ENCODE assay signal across 17 mouse cellular contexts in genomic region chr13:97388851-97389479, GRCm38 (mm10).
DNase-seq lines count a peak whose midpoint lies in the region; ATAC-seq and TF ChIP-seq lines count a peak whose summit lies in the region.
"Had no signal": no experiment of that assay in that cellular context is flagged by ENCODE, and none has a peak within 500 bp of the region (broad histone marks: within the 10 kb centered on the region; RNA-seq: fewer than 3 reads in every experiment).

No protein-coding gene starts in this region.

- TF ChIP-seq CTCF in midbrain, postnatal 0 days (IDR thresholded peaks at IDR 0.05): no peak
- no peak for TF ChIP-seq CTCF in brain, embryonic 14.5 days (IDR thresholded peaks at IDR 0.05; ENCODE audit: borderline replicate concordance, extremely low read depth, insufficient read depth, insufficient read length)

- peaks cover 17% of the 10 kb centered on the region for H3K4me1 ChIP-seq in forebrain, embryonic 10.5 days
- peaks cover 14% of the 10 kb centered on the region for H3K4me1 ChIP-seq in forebrain, embryonic 15.5 days
- peaks cover 20% of the 10 kb centered on the region for H3K4me1 ChIP-seq in hindbrain, embryonic 10.5 days (replicated peaks)
- H3K4me1 ChIP-seq in hindbrain, embryonic 11.5 days (replicated peaks; ENCODE audit: control insufficient read depth, insufficient read depth, low read length): peaks cover 3% of the 10 kb centered on the region; the same call in 1 of the 2 replicates
- peaks cover 12% of the 10 kb centered on the region for H3K4me1 ChIP-seq in midbrain, embryonic 10.5 days
- no peaks in the 10 kb centered on the region; the same call in 1 of the 2 replicates for H3K4me1 ChIP-seq in midbrain, postnatal 0 days (ENCODE audit: insufficient read depth, low read length)

- H3K27ac ChIP-seq in forebrain, embryonic 10.5 days: peak overlapping the region; percentile 56
- no peak overlapping the region for H3K27ac ChIP-seq in forebrain, embryonic 15.5 days (replicated peaks)
- peak overlapping the region; percentile 47; the same call in 1 of the 2 replicates for H3K27ac ChIP-seq in hindbrain, embryonic 10.5 days
- no peak overlapping the region for H3K27ac ChIP-seq in hindbrain, embryonic 11.5 days (ENCODE audit: low read depth, low read length)
- H3K27ac ChIP-seq in midbrain, embryonic 10.5 days (replicated peaks): 0 out of 2 replicates have a peak overlapping the region, but pooled peaks have one; percentile 7
- no peak overlapping the region for H3K27ac ChIP-seq in midbrain, postnatal 0 days (ENCODE audit: low read depth, low read length)
- H3K27ac ChIP-seq: gastrocnemius, adult 2 months; hindbrain, embryonic 15.5 days; neural tube, embryonic 12.5 days had no signal

- ATAC-seq in forebrain, embryonic 15.5 days (replicated peaks): no peak
- no peak for ATAC-seq in hindbrain, embryonic 11.5 days (ENCODE audit: low FRiP score)
- ATAC-seq in midbrain, postnatal 0 days (ENCODE audit: low FRiP score): no peak
- ATAC-seq: forebrain, postnatal 0 days; intestine, postnatal 0 days had no signal

- H3K36me3 ChIP-seq in forebrain, embryonic 10.5 days (replicated peaks): no peaks in the 10 kb centered on the region
- H3K36me3 ChIP-seq in forebrain, embryonic 15.5 days: no peaks in the 10 kb centered on the region
- H3K36me3 ChIP-seq in hindbrain, embryonic 10.5 days: no peaks in the 10 kb centered on the region
- H3K36me3 ChIP-seq in hindbrain, embryonic 11.5 days (ENCODE audit: control insufficient read depth, insufficient read depth, low read length): no peaks in the 10 kb centered on the region
- no peaks in the 10 kb centered on the region for H3K36me3 ChIP-seq in midbrain, embryonic 10.5 days
- no peaks in the 10 kb centered on the region for H3K36me3 ChIP-seq in midbrain, postnatal 0 days (ENCODE audit: insufficient read depth, low read length)
- H3K36me3 ChIP-seq: hindbrain, embryonic 15.5 days; neural tube, embryonic 12.5 days had no signal

- no peak overlapping the region for H3K9ac ChIP-seq in forebrain, embryonic 15.5 days (replicated peaks)
- H3K9ac ChIP-seq in hindbrain, embryonic 11.5 days (ENCODE audit: low read depth, low read length): no peak overlapping the region
- H3K9ac ChIP-seq in midbrain, postnatal 0 days (replicated peaks; ENCODE audit: low read length, poor library complexity, severe bottlenecking): no peak overlapping the region
- H3K9ac ChIP-seq: forebrain, postnatal 0 days; hindbrain, embryonic 15.5 days; neural tube, embryonic 12.5 days had no signal

- DNase-seq in forebrain, embryonic 10.5 days (ENCODE audit: extremely low spot score, low spot score): no peak
- no peak for DNase-seq in hindbrain, embryonic 10.5 days (ENCODE audit: low spot score)
- no peak for DNase-seq in hindbrain, embryonic 11.5 days (ENCODE audit: low spot score)
- DNase-seq in midbrain, embryonic 10.5 days (ENCODE audit: low spot score): no peak
- DNase-seq in midbrain, postnatal 0 days (ENCODE audit: low spot score): no peak
- peak; percentile 9 for DNase-seq in brain, embryonic 14.5 days (ENCODE audit: low read depth)
- no peak for DNase-seq in kidney, adult 9 months
- DNase-seq: adrenal gland, postnatal 36 days; forebrain, postnatal 0 days; gastrocnemius, adult 2 months; kidney, postnatal 10 days; lung, postnatal 14 days; thymus, postnatal 36 days had no signal

- H3K27me3 ChIP-seq in forebrain, embryonic 10.5 days (ENCODE audit: poor library complexity, severe bottlenecking): peaks cover 3% of the 10 kb centered on the region; the same call in 1 of the 2 replicates
- H3K27me3 ChIP-seq in forebrain, embryonic 15.5 days: no peaks in the 10 kb centered on the region
- no peaks in the 10 kb centered on the region; the same call in 1 of the 2 replicates for H3K27me3 ChIP-seq in hindbrain, embryonic 10.5 days (ENCODE audit: insufficient read depth, poor library complexity, severe bottlenecking)
- H3K27me3 ChIP-seq in hindbrain, embryonic 11.5 days (ENCODE audit: control insufficient read depth, insufficient read depth, low read length): no peaks in the 10 kb centered on the region
- no peaks in the 10 kb centered on the region for H3K27me3 ChIP-seq in midbrain, embryonic 10.5 days (ENCODE audit: low read depth, poor library complexity, severe bottlenecking)
- H3K27me3 ChIP-seq in midbrain, postnatal 0 days (ENCODE audit: insufficient read depth, low read length): no peaks in the 10 kb centered on the region
- H3K27me3 ChIP-seq: hindbrain, embryonic 15.5 days; neural tube, embryonic 12.5 days had no signal

- no peak overlapping the region for H3K4me2 ChIP-seq in forebrain, embryonic 15.5 days (replicated peaks)
- no peak overlapping the region for H3K4me2 ChIP-seq in hindbrain, embryonic 11.5 days (replicated peaks; ENCODE audit: low read depth, low read length)
- H3K4me2 ChIP-seq in midbrain, postnatal 0 days (ENCODE audit: low read depth, low read length, poor library complexity, severe bottlenecking): no peak overlapping the region
- H3K4me2 ChIP-seq: hindbrain, embryonic 15.5 days; neural tube, embryonic 12.5 days had no signal

- TF ChIP-seq POLR2A in brain, embryonic 14.5 days (IDR thresholded peaks at IDR 0.05; ENCODE audit: borderline replicate concordance, extremely low read depth, insufficient read depth, insufficient read length, poor library complexity, severe bottlenecking): no peak

- no peak overlapping the region for H3K4me3 ChIP-seq in forebrain, embryonic 10.5 days
- no peak overlapping the region for H3K4me3 ChIP-seq in forebrain, embryonic 15.5 days
- no peak overlapping the region for H3K4me3 ChIP-seq in hindbrain, embryonic 10.5 days
- H3K4me3 ChIP-seq in hindbrain, embryonic 11.5 days (ENCODE audit: low read depth, low read length): no peak overlapping the region
- H3K4me3 ChIP-seq in midbrain, embryonic 10.5 days: no peak overlapping the region
- no peak overlapping the region for H3K4me3 ChIP-seq in midbrain, postnatal 0 days (ENCODE audit: low read depth, low read length)
- H3K4me3 ChIP-seq: gastrocnemius, adult 2 months; hindbrain, embryonic 15.5 days; neural tube, embryonic 12.5 days had no signal

- no peaks in the 10 kb centered on the region for H3K9me3 ChIP-seq in forebrain, embryonic 10.5 days
- no peaks in the 10 kb centered on the region for H3K9me3 ChIP-seq in forebrain, embryonic 15.5 days
- H3K9me3 ChIP-seq in hindbrain, embryonic 10.5 days: no peaks in the 10 kb centered on the region
- no peaks in the 10 kb centered on the region for H3K9me3 ChIP-seq in hindbrain, embryonic 11.5 days (ENCODE audit: control insufficient read depth, low read length)
- no peaks in the 10 kb centered on the region for H3K9me3 ChIP-seq in midbrain, embryonic 10.5 days (replicated peaks)
- no peaks in the 10 kb centered on the region for H3K9me3 ChIP-seq in midbrain, postnatal 0 days (ENCODE audit: low read length)
- H3K9me3 ChIP-seq: hindbrain, embryonic 15.5 days; neural tube, embryonic 12.5 days had no signal

- 85% methylated on average over 11 of the region's 11 CpGs for WGBS in forebrain, embryonic 10.5 days
- WGBS in forebrain, embryonic 15.5 days: 81% methylated on average over 11 of the region's 11 CpGs
- 79% methylated on average over 11 of the region's 11 CpGs for WGBS in hindbrain, embryonic 10.5 days
- 79% methylated on average over 11 of the region's 11 CpGs for WGBS in hindbrain, embryonic 11.5 days
- WGBS in midbrain, embryonic 10.5 days: 84% methylated on average over 11 of the region's 11 CpGs
- WGBS in midbrain, postnatal 0 days: 83% methylated on average over 11 of the region's 11 CpGs

Comparison
In these comparisons a context has a peak if more than half of its experiments do, and no peak if none do; other contexts are left out.
1. H3K27ac ChIP-seq: peak in forebrain, embryonic 10.5 days (single experiment), hindbrain, embryonic 10.5 days (single experiment) and midbrain, embryonic 10.5 days (single experiment); none in forebrain, embryonic 15.5 days (single experiment), hindbrain, embryonic 11.5 days (single experiment) and midbrain, postnatal 0 days (single experiment).